Mouse (Mus musculus) cerebellum, adult 8-10 months (tissue): ENCODE measurements around the gene Tyw3.
A peak's percentile ranks its signal among the peaks of the same experiment; 100 is the strongest.
"Not testable (repeated sequence)": the region's sequence is repeated elsewhere in the genome, so short reads cannot be mapped to it uniquely, and the experiment has no call there.

Source experiments
- DNase-seq: peaks from one replicate; pipeline ENCODE4 v3.0.0; 2022

Tyw3 gene

DNA sequence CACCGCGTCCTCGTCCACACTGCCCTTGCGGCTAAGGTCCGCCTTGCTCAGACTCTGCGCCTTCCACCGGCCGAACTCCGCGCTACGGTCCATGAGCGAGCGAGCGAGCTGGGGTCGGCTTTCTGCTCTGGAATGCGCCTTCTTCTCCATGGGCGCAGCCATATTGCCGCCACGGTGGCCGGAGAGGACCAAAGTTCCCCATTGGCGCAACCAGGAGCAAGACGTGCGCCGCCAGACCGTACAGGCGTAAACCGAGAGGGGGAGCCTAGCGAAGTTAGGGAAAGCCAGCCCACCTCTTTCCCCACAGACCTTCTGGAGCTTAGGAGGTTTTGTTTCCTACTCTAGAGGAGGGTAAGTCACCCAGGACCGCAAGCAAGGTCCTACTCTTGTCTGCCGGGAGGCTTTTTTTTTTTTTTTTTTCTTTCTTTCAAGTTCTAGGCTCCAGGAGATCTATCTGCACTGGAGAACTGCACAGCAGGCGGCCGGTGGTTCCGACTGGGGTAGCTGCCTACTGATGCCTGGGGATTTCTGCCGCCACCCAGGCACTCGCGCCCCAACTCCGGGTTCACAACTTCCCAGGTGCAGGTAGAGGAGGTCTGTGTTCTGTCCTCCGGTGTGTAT lies at the start of gene Tyw3:
Gene Tyw3 (minus strand): TSS at position 171 of the 621 bp plus-strand sequence.
- DNase-seq = peak; percentile 99

DNA sequence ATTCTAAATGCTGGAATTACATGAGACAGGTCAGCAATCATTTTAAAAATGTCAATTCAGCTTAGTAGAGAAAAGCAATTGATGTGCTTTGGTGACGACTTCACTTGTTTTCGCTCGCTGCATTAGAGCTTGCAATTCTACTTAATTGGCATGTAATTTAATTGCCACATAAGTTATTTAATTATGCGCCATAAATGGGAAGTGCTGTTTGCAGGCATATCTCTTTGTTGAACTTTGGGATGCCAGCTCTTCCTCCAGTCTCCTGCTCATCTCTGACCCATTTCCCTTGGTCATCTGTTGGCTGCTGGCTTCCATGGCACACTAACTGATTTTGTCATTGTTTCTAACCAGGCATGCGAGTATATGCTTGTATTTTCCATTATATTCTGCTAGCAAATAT lies 36.2 kb upstream of the Tyw3 start:
- DNase-seq = no peak

DNA sequence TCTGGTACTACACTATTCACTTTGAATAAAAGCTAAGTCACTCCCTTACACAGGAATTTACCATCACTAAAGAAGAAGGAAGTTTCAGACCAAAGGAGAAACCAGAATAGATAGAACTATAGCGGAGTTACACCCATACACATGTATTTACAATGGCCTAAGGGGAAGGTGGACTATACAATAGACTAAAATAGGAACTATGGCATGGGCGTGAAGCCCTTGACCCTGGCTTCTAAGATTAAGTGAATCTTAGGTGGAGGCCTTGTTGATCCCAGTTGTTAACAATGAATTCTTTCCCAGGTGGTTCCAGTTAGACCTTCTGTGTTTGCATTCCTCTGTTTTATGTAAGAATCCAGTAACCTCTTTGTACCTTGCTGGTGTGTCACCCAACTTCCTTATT lies 34.4 kb upstream of the Tyw3 start:
- not testable (repeated sequence) for DNase-seq

DNA sequence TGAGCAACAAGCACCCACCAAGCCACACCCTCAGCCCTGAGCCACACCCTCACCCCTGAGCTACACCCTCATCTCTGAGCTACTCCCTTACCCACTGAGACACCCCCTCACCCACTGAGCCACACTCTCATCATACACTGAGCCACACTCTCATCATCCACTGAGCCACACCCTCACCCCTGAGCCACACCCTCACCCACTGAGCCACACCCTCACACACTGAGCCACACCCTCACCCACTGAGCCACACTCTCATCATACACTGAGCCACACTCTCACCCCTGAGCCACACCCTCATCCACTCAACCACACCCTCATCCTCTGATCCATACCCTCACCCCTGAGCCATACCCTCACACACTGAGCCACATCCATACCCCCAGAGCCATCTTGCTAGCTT lies 31.4 kb upstream of the Tyw3 start:
- no peak for DNase-seq

DNA sequence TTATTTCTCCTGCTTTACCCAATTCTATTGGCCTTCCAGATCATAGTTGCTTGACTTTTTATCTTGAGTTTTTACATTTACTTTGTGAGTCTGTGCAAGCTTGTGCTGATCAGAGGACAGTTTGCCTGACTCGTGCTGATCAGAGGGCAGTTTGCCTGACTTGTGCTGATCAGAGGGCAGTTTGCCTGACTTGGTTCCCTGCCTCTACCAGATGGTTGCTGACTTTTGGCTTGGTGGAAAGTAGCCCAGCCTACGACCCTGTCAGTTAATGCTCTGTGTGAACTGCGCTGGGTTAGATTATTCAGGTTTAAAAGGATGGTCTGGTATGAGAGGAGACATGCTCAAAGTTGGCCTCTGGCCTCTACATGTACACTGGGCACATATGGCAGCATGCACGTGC lies 19.2 kb upstream of the Tyw3 start:
- no peak for DNase-seq

DNA sequence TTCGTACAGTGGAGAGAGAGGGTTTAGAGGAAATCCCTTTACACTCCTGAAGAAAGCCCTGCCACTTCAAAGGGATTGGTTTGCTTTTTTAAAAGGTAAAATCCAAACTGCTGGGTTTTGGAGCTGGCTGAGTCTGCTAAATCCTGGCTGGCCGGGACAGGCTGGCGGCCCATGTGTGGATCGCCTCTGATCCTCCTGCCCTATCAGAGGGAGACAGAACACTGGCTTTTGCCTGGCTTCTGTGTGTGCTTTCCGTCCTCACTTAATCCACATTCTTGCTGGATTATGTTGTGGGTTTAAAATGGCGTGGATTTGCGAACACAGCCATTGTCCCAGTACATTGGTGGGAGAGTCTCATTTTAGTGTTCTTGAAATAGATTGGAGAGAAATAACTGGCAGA lies 18.4 kb upstream of the Tyw3 start:
- no peak for DNase-seq

DNA sequence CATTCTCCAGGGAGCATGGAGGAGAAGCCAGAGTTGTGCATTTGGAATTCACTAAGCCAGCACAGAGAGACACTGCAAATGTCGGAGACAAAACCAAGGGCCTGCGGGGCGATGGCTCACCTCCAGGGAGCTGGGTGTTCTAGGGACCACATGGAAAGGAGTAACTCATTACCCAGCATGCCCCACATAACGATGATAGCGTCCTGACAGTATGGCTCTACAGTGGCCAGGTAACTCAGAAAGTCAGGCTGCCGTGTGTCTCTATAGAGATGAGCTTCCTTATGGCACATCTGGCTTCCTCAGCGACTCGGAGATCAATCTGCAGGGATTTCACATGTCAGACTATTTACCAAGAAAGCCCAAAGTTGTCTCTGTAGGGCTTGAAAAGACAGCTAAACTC lies 17.9 kb upstream of the Tyw3 start:
- DNase-seq = no peak

DNA sequence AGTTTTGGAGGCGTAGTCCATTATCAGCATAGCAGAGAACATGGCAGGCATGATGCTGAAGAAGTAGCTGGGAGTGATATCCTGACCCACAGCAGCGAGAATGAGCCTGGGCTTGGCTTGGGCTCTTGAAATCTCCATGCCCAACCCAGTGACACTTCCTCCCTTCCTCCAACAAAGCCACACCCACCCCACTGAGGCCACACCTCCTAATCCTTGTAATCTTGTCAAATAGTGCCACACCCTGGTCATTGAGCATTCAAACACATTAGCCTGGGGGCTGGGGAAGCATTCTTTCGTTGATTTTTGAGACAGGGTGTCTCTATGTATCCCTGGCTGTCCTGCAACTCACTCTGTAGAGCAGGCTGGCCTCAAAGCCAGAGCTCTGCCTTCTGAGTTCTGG lies 15.0 kb upstream of the Tyw3 start:
- no peak for DNase-seq

DNA sequence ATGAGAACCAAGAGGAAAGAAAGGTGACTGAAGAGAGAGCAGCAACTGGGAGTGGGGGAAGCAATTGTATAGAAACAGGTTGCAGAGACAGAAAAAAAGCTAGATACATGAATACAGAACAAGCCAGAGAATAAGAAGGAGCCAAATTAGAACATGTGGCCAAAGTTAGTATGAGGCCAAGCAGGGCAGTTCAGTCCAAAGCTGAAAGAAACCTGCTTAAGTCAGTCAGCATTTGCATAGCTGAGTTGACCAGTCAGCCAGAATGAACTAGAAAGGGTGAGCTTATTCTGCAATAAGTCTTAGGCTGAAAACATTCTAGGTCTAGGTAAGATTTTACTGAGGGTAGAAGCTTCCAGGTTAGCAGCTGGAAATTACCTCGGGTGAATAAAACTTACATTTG lies 11.0 kb upstream of the Tyw3 start:
- DNase-seq = no peak

DNA sequence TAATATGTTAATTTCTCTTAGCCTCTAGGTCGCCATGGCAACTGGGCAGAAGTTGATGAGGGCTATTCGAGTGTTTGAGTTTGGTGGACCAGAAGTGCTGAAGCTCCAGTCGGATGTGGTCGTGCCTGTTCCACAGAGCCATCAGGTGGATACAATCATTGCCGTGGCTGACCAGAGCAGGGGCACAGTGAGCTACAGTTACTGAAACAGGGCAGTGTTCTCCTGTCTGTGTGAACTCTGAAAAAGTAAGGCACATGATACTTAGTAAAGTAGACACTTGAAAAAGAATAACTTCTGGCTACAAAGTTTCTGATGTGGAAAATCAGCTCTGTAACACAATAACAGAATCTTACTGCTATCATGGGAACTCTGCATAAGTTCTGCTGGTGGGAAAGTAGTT lies 8.0 kb upstream of the Tyw3 start:
- no peak for DNase-seq

DNA sequence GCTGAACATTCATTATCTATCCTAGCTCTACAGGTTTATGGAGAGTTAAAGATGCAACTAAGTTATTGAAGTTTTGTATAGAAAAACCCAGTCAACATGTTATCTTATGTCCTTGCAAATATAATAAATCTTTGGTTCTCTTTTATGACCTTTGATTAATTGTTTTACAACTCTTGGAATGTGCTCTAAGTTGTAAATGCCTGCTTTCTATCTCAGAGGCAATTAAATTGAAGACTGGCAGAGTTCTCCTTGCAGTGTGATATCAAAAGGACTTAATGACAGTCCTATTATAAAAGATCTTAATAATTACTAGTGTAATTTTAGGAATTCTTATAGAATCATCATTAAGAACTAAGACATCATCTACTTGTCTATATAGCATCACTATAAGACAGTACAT lies 5.2 kb upstream of the Tyw3 start:
- DNase-seq = no peak

DNA sequence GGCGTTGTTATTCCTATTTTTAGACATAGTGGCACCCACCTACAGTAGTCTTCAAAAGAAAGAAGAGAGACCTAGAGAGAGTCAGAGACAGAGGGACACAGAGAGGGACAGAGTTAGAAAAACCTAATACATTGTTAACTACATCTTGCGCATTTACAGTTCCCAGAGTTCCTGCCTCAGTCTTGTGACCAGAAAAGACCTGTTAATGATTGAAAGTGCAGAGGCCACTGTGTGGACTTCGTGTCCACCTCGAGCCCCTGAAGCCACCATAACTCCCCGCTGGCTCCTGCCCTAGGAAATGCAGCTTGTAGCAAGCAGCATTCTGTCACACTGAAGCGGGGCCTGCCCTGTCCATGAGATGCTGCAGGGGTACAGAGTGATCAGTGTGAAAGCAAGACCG lies 657 bp upstream of the Tyw3 start:
- no peak for DNase-seq

DNA sequence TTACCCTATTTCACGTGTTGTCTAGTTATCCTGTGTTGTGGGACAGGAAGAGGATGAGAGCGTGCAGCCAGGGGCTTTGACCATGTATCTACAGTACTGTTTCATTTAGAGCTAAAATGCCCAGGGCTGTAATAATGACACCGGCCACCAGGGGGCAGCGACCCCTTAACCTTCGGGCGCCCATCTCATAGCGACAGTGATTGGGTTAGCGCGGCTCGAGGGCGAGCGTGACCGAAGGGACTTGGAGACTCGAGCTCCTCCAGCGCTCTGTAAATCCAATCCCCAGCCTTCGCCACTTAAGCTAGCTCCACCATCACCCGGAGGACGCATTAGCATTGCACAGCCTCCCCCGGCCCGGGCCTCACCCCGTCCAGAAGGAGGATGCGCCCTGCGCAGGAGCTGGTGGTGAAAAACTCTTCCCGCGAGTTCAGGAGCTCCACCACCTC lies 393 bp downstream of the Tyw3 start, which contains the start of gene Cryz:
Gene Cryz (plus strand): TSS at position 224 of the 446 bp plus-strand sequence.
- DNase-seq = peak; percentile 94

DNA sequence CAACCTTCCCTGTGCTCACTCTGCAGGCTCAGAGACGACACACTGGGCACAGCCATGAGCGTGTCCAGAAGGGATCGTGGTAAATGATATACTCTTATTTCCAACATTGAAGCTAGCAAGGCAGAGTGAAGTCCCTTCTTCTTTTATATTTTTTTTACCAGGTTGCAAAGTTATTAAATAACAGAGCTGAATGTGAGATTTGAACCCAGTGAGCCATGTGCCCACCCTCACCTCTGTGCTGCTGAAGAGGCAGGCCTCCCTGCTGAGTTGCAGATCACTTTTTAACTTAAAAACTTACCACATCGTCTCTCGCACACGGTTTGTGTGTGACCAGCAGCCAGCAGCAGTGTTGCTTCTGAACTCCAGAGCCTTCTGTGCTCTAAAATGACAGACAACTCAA lies 2.7 kb downstream of the Tyw3 start:
- DNase-seq = no peak

DNA sequence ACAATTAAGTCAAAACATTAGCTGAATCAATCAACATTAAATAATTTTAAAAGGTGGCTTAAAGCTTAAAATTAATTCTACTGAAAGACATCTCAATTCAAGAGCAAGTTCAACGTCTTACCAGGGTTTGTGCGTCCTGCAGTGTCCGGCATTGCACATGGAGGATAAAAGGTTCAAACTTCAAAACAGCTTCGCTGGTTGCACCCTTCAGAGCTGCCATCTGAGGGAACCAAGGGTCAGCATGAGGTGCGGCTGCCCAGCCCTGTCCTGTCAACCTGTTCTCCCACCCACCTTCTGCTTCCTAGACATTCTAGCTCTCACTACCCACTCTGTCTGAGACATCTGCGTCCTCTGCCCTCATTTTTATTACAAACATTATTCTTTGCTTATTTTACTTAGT lies 3.3 kb downstream of the Tyw3 start:
- no peak for DNase-seq

DNA sequence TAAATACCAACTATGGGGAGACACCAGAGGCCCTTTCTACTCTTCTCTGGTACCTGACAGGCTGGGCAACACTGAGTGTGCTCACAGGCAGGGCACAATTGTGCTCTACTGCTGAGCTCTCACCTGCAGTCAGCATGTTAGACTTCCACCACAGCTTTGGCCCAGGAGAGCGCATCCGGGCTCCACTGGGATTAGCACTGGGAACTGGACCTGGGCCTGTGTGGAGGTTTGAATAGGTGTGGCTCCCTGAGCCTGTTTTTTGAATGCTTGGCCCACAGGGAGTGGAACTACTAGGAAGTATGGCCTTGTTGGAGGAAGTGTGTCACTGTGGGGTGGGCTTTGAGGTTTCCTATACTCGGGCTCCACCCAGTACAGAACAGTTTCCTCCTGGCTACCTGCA lies 5.3 kb downstream of the Tyw3 start:
- DNase-seq = no peak

DNA sequence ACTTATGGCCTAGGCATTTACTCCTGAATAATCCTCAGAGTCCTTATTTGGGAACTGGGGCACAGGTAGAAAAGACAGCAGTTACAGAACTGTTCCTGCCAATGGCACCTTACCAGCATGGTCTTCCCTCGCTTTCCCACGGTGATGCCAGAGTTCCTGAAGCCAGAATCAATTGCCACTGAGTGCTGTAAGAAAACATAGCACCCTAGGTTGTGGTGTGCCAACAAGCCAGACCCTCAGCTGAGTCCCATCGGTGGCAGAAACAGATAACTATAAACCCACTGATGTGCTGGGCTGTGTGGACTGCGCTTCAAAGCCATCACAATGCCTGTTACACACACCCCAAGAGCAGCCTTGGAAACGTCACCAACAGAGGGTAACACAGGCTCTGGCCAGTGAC lies 5.9 kb downstream of the Tyw3 start:
- no peak for DNase-seq

DNA sequence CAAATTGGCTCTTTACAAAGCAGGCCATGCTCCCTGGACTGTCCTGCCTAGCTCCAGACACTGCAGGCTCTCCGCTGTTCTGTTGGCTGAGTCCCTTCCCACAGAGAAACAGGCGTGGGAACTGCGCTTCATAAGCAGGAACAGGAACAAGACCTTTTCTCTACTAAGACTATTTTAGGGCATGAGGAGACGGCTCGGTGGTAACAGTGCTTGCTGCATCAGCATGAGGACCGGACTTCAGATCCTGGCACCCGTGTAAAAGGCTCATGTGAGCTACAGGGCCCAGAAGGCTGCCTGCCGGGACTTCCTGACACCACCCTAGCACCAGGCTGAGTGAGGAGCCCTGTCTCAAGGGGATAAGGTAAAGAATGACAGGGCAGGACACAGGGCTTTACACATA lies 12.6 kb downstream of the Tyw3 start:
- no peak for DNase-seq

DNA sequence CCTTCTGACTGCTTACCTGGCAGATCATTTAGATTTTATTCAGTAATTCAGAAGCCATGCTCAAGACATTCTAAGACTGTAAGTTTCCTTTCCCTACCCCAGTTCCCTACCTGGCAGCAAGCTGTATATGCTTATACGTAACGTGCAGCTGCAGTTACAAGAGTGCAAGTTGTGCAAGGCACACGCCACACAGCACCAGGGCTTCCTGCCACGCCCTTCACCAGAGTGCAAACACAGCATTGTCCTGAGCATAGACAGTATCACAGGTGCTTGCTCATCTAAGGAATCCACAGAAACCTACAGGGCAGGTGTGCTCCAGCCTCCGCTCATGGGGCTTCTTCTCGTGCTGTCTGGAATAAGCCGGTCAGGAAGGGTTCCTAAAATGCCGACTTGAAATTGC lies 19.0 kb downstream of the Tyw3 start:
- DNase-seq = no peak

DNA sequence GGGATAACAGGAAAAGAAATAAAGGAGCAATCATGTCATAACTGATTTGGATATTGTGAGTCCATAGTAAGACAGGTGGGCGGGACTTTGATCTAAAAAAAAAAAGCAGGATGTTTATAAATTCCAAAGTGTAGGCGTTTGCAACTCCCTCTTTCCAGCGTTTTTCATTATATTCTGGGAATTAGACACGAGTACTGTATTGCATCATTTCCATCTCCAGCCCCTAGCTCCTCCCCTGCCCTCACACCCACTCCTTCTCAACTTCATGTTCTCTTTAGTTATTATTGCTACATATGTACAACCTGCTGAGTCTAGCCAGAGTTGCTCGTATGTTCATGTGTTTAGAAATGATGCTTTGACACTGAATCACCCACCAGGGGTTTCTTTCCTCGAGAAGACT lies 23.2 kb downstream of the Tyw3 start:
- DNase-seq = no peak

DNA sequence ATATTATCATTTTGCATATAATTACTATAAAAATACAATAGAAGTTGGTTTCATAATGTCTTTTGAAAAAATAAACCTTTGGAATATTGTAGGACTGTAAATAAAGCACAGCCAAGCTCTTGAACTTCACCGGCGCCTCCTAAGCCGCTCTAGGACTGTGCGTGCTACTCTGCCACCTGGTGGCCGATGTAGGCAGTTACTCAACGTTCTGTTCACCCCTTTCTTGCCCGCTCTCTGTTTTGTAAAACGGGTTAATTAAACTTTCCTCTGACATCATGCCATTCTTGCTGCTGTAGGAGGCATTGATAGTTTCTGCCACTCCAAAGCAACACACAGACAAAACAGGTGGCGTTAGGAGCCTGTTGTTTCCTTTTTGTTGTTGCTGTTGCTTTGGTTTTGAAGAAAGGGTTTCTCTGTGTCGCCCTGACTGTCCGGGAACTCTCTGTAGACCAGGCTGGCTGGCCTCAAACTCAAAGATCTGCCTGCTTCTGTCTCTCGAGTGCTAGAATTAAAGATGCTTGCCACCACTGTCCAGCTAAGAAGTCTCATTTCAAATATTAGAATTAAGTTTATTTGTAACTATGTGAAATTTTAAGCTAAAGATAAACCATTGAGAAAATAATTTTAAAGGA lies 24.4 kb downstream of the Tyw3 start:
- peak; percentile 59 for DNase-seq

DNA sequence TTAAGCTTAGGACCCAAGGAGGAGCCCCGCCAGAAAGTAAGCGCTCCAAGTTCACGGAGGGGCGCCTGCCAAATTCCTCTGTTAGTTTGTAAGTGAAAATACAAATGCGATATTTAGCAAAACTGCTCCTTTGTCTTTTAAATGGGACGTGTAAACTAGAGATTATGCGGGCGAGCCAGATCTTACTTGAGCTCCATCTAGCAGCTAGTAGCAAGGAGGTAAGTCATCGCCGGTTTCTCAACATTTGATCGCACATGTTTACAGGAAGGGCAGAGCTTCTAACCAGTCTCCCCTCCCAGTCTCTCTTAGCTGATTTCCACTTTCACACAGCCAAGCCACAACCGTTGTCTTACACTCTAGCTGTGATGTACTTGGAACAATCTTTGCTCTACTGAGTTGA lies 26.1 kb downstream of the Tyw3 start:
- no peak for DNase-seq

DNA sequence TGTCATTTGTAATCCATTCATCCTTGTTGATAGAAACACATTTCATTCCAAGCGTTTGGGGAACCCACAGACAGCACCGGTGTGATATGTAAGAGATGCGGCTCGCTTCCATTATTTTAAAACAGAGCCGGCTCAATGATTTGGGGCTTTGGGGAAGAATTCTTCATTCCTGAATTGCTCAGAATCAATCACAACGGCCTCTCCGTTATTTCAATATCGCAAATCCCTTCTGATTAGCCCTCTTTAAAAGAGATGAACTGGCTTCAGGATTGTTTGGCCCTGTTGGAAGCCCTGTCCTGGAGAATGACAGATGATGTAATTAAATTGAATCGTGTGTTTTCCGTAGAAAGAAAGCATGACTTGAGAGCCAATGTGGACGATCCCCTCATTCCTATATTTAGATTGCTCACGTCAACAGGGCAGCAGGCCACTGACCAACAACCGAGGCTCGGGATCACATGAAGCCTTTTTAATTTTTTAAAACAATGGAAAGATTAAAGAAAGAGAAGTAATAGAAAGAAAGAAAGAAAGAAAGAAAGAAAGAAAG lies 26.8 kb downstream of the Tyw3 start:
- no peak for DNase-seq

DNA sequence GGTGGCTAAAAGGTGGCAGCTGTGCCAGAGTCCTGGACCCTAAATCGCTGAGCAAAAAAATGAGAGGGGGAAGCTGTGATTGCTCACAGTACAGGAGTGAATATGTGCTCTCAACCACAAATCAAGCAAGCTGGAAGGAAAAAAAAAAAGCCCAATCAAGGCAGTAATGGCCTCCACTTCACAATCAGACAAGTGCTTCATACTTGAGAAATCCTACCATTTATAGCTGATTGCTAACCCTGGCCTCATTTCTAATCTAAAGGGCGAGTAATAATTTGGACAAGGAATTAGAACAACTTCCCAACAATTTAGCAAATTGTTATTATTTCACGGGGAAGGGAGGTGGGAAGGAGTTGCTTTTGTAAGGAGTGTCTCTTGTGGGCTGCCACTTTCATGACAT lies 31.5 kb downstream of the Tyw3 start:
- no peak for DNase-seq

DNA sequence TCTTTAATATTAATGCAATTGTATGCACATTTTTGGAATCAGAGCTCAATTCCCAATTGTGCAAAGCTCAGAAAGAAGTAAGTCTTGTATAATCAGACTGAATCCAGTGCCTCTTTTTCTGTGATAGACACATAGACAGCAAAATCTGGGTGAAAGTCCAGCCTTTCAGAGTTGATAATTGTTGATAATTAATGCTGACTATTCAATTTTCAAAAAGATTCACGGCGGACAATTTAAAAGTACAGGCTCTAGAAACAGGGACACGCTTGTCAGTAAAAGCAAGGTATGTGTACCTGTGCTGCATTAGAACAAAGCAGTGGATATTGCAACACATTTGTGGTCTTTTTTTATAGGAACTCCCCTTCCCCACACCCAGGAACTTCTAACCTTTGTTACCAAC lies 34.7 kb downstream of the Tyw3 start:
- no peak for DNase-seq
